Mouse (Mus musculus): ENCODE data around the gene Lrrc28. TPM values are rescaled to one million over a fixed set of nuclear protein-coding genes. Genes with fewer than 3 reads are reported as not detected.
"Not testable (repeated sequence)": the region's sequence is repeated elsewhere in the genome, so short reads cannot be mapped to it uniquely, and the experiment has no call there.

Lrrc28 gene
- total RNA-seq, 2 experiments from 2014 or later: 18.2 to 26.1 TPM

- no peak for DNase-seq (ENCODE audit: low spot score)
Measured at GRCm38 (mm10) chr7:67535941-67536340, 109.1 kb downstream of the Lrrc28 start.

GRCm38 (mm10) chr7:67530981-67531380 is 114.1 kb downstream of the Lrrc28 start:
- DNase-seq (ENCODE audit: low spot score): no peak

- no peak for DNase-seq (ENCODE audit: low spot score)
Measured at GRCm38 (mm10) chr7:67529381-67529780, 115.7 kb downstream of the Lrrc28 start.

- DNase-seq (ENCODE audit: low spot score): no peak
Measured at GRCm38 (mm10) chr7:67528821-67529221, 116.2 kb downstream of the Lrrc28 start.

GRCm38 (mm10) chr7:67528063-67528811 is 116.8 kb downstream of the Lrrc28 start:
- peak; percentile 39 for DNase-seq (ENCODE audit: low spot score)

GRCm38 (mm10) chr7:67525886-67526580 is 119.0 kb downstream of the Lrrc28 start:
- DNase-seq (ENCODE audit: low spot score): no peak

- not testable (repeated sequence) for DNase-seq (ENCODE audit: low spot score)
Measured at GRCm38 (mm10) chr7:67524069-67524468, 121.0 kb downstream of the Lrrc28 start.

GRCm38 (mm10) chr7:67523400-67523799 is 121.7 kb downstream of the Lrrc28 start:
- DNase-seq (ENCODE audit: low spot score): no peak

GRCm38 (mm10) chr7:67521731-67522130 is 123.3 kb downstream of the Lrrc28 start:
- not testable (repeated sequence) for DNase-seq (ENCODE audit: low spot score)

GRCm38 (mm10) chr7:67520959-67521358 is 124.1 kb downstream of the Lrrc28 start:
- no peak for DNase-seq (ENCODE audit: low spot score)

GRCm38 (mm10) chr7:67520001-67520400 is 125.1 kb downstream of the Lrrc28 start:
- no peak for DNase-seq (ENCODE audit: low spot score)

- no peak for DNase-seq (ENCODE audit: low spot score)
Measured at GRCm38 (mm10) chr7:67515621-67516020, 129.4 kb downstream of the Lrrc28 start.

- peak; percentile 44 for DNase-seq (ENCODE audit: low spot score)
Measured at GRCm38 (mm10) chr7:67514893-67515292, 130.2 kb downstream of the Lrrc28 start.

GRCm38 (mm10) chr7:67514380-67514779 is 130.7 kb downstream of the Lrrc28 start:
- DNase-seq (ENCODE audit: low spot score): peak; percentile 70

- no peak for DNase-seq (ENCODE audit: low spot score)
Measured at GRCm38 (mm10) chr7:67513656-67514055, 131.4 kb downstream of the Lrrc28 start.

- DNase-seq (ENCODE audit: low spot score): no peak
Measured at GRCm38 (mm10) chr7:67511606-67512005, 133.5 kb downstream of the Lrrc28 start.

- peak; percentile 39 for DNase-seq (ENCODE audit: low spot score)
Measured at GRCm38 (mm10) chr7:67503281-67504010, 141.6 kb downstream of the Lrrc28 start.

- no peak for DNase-seq (ENCODE audit: low spot score)
Measured at GRCm38 (mm10) chr7:67502631-67503030, 142.4 kb downstream of the Lrrc28 start.

- DNase-seq (ENCODE audit: low spot score): no peak
Measured at GRCm38 (mm10) chr7:67500878-67501277, 144.2 kb downstream of the Lrrc28 start.

GRCm38 (mm10) chr7:67500076-67500828 is 144.8 kb downstream of the Lrrc28 start:
- DNase-seq (ENCODE audit: low spot score): no peak

GRCm38 (mm10) chr7:67499516-67499915 is 145.6 kb downstream of the Lrrc28 start:
- peak; percentile 90 for DNase-seq (ENCODE audit: low spot score)
